In the genomic region with DNA sequence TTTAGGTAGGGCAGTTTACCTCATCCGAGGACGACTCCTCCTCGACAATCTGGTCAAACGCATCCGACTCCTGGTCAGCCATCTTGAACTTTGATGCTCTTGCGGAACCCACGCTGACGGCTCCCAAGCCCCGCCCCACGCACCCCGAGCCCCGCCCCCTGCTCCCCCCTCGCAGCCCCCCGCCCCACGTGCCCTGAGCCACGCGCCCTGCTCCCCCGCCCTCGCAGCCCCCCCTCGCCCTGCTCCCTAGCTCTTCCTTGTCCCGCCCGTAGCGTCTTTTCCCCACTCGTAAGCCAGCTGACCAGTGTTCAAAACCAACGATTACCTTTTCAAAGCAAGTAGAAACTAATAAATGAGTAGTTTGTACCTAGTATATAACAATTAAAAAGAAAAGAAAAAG, we compare ENCODE assay signal across 8 mouse cellular contexts. TPM values are rescaled to one million over a fixed set of nuclear protein-coding genes. Genes with fewer than 3 reads are reported as not detected.
DNase-seq lines count a peak whose midpoint lies in the region; ATAC-seq lines count a peak whose summit lies in the region.

Taf9b (minus strand) TSS at position 101 of the 400 bp plus-strand sequence.

- no peak for ATAC-seq in hindbrain, embryonic 14.5 days (ENCODE audit: low FRiP score)
- no peak for ATAC-seq in liver, embryonic 16.5 days (ENCODE audit: low read depth)

- no peaks in the 10 kb centered on the region for H3K36me3 ChIP-seq in hindbrain, embryonic 14.5 days (replicated peaks; ENCODE audit: control insufficient read depth, insufficient read depth)
- no peaks in the 10 kb centered on the region for H3K36me3 ChIP-seq in liver, embryonic 16.5 days (ENCODE audit: control insufficient read depth, insufficient read depth)

- no peaks in the 10 kb centered on the region for H3K27me3 ChIP-seq in hindbrain, embryonic 14.5 days (ENCODE audit: control insufficient read depth, insufficient read depth, low read length)
- H3K27me3 ChIP-seq in liver, embryonic 16.5 days (ENCODE audit: control insufficient read depth, insufficient read depth, low read depth, low read length): no peaks in the 10 kb centered on the region

- H3K27ac ChIP-seq in brown adipose tissue, adult 24 weeks (replicated peaks; ENCODE audit: low read depth, low read length): no peak within 1 kb of the TSS
- H3K27ac ChIP-seq in hindbrain, embryonic 14.5 days: peak within 1 kb of the TSS; percentile 92; the same call in 1 of the 2 replicates
- no peak within 1 kb of the TSS for H3K27ac ChIP-seq in liver, embryonic 16.5 days (ENCODE audit: low read length)

- WGBS in hindbrain, embryonic 14.5 days: 88% methylated on average over 22 of the region's 25 CpGs
- 82% methylated on average over 25 of the region's 25 CpGs for WGBS in liver, embryonic 16.5 days (ENCODE audit: insufficient replicate concordance)

- H3K4me2 ChIP-seq in hindbrain, embryonic 14.5 days (replicated peaks): peak within 1 kb of the TSS; percentile 47
- peak within 1 kb of the TSS; percentile 71 for H3K4me2 ChIP-seq in liver, embryonic 16.5 days (ENCODE audit: low read depth, low read length)

- H3K4me1 ChIP-seq in brown adipose tissue, adult 24 weeks (ENCODE audit: control insufficient read depth, insufficient read depth, insufficient read length, low read length): no peaks in the 10 kb centered on the region
- no peaks in the 10 kb centered on the region for H3K4me1 ChIP-seq in hindbrain, embryonic 14.5 days (replicated peaks; ENCODE audit: control insufficient read depth, insufficient read depth, low read length)
- H3K4me1 ChIP-seq in liver, embryonic 16.5 days (ENCODE audit: control insufficient read depth, low read depth, low read length): no peaks in the 10 kb centered on the region

- peak within 1 kb of the TSS; percentile 92 for H3K4me3 ChIP-seq in brown adipose tissue, adult 24 weeks (ENCODE audit: insufficient read depth, low read depth, low read length)
- peak within 1 kb of the TSS; percentile 66 for H3K4me3 ChIP-seq in hindbrain, embryonic 14.5 days (replicated peaks; ENCODE audit: low read length)
- H3K4me3 ChIP-seq in liver, embryonic 16.5 days (ENCODE audit: low read depth, low read length): no peak within 1 kb of the TSS; the same call in 1 of the 2 replicates

- no peaks in the 10 kb centered on the region for H3K9me3 ChIP-seq in hindbrain, embryonic 14.5 days (ENCODE audit: control insufficient read depth, low read length)
- no peaks in the 10 kb centered on the region for H3K9me3 ChIP-seq in liver, embryonic 16.5 days (replicated peaks; ENCODE audit: control insufficient read depth, low read length)

- no peak for DNase-seq in layer of hippocampus, adult 18-20 months (ENCODE audit: low spot score in 2 of 2)
- DNase-seq in layer of hippocampus, adult 9-11 months: no peak
- no peak for DNase-seq in hindbrain, embryonic 14.5 days (ENCODE audit: low spot score)
- DNase-seq in right cerebral cortex, postnatal 4 days: no peak
- DNase-seq in kidney, postnatal 14 days: no peak
- no peak for DNase-seq in lung, postnatal 36 days

- H3K9ac ChIP-seq in hindbrain, embryonic 14.5 days: no peak within 1 kb of the TSS
- no peak within 1 kb of the TSS for H3K9ac ChIP-seq in liver, embryonic 16.5 days (ENCODE audit: low read depth, low read length)

RNA-seq across cellular contexts. Expression of gene Taf9b, which starts in this region (rescaled TPM):
- 10 to 100 TPM; 25.5 to 27.2 TPM for total RNA-seq in layer of hippocampus, adult 18-20 months (2021)
- polyA plus RNA-seq in brown adipose tissue, adult 24 weeks (2012; ENCODE audit: insufficient read depth, insufficient read length, missing spikeins): 6.1 and 15.1 TPM in 2 replicates
- 21.3 and 23.5 TPM in 2 replicates for polyA plus RNA-seq in hindbrain, embryonic 14.5 days (2014; fragmentation: Nextera tagmentation; extraction: Ambion mirVana)
- 4.0 and 4.3 TPM in 2 replicates for polyA plus RNA-seq in liver, embryonic 16.5 days (2015; fragmentation: Nextera tagmentation; extraction: Ambion mirVana)
